Mouse (Mus musculus) left cerebral cortex, postnatal 10 days (tissue): ENCODE measurements around the gene Ttc7b. TPM values are rescaled to one million over a fixed set of nuclear protein-coding genes. Genes with fewer than 3 reads are reported as not detected.

Source experiments
- DNase-seq, 2 experiments: peaks; one replicate each; pipeline ENCODE4 v3.0.0; 2021 to 2022; ENCODE audit warnings: low spot score in 2 of 2, mixed read lengths in 1 of 2; ENCODE audit errors: extremely low spot score in 1 of 2
- intact Hi-C: fragments of 180-260 bp; cut with DNase I; formaldehyde crosslinking; loops from one replicate; pipeline ENCODE4 v1.15.1; 2025
- total RNA-seq, 2 experiments: library from RNA; stranded (reverse); gene quantifications; 2 replicates each; pipeline ENCODE4 v1.2.3; 2021

Ttc7b gene
- total RNA-seq, 2 experiments from 2014 or later: 137 to 138 TPM

DNA sequence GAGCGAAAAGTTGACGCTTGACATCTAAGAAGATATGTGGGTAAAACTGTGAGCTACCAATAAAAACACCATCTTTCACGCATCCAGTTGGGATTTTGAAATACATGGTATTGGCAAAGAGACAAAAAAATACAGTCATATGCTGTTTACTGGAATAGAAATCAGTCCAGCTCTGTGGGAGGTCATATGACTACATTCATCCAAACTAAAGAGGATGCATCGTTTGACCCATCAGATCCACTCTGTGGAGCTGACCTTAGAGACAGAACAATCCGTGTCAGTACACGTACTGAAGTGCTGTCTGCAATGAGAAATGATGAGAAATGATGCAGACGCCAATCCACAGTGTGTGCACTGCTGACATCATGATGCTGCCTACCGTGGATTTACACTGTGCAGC lies 190.4 kb downstream of the Ttc7b start:
- no peak for DNase-seq
- intact Hi-C loops: no loop called here

DNA sequence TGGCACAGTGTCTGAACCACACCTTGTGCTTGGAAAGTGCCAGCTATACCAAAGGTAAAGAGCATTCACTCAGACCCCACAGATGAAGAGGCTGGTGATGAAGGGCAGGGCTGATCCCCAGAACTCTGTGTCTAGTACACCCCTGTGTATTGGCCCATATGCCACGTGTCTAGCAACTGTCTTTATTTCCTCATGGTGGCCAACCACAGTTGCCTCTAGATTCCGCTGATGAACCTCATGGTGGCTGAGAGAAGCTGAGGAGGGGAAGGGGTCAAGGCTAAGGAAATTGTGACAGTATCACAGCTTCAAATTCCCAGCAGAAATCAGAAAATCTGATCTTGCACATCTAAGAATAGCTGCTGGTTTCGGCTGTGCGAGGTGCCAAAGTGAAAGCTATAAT lies 191.6 kb downstream of the Ttc7b start:
- intact Hi-C loops: no loop called here
- DNase-seq: no peak

DNA sequence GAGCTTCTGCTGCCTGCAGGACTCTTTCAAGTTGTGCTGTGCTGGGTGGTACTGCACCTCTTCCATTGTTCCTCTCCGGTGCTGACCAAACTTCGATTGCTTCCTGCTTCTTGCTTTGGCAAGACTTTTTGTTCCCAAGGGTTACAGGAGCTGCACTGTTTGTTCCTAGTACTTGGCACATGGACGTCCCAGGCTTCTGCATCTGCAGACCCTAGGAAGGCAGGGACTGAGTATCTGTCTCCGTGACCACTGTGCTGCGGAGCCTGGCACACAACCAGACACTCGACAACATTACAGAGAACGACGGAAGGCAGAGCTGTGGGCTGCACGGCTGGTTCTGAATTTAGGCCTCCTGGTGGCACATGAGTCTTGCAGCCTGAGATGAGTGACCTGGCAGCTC lies 192.1 kb downstream of the Ttc7b start:
- intact Hi-C loops: no loop called here
- DNase-seq: no peak

DNA sequence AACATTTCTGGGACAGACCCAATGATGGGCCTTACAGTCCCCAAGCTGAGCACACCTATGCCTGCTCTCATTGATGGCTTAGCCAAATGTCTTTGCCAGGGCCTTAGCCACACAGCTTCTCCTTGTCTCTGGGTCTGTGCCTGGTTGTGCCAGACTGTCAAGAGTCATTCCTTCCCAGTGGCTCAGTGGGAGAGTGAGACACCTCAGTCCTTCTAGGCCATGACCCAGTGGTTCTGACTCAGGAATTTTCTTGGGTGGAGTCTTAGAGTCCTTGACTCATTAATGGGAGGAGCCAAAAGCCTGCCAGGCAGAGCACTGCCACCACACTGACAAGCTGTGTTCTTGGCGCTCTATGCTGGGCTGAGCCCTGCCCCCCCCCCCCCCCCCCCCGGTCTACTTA lies 193.9 kb downstream of the Ttc7b start:
- DNase-seq: no peak
- intact Hi-C loops: no loop called here

DNA sequence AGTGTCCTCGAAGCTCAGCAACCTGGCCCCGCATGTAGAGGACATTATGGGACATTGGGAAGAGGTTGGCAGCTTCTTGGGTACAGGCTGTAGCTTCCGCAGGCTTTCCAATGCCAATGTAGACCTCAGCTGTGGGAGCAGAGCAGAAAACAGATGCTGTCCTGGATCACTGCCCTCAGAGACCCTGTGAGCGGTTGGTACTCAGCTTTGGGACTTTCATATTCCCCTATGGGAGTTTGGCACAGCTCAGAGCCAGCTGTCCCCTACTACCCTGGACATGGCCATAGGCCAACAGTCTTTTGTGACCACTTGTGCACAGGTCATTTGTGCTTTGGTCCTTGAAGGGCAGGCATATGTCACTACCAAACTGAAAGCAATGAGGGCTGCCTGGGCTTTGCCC lies 195.0 kb downstream of the Ttc7b start:
- intact Hi-C loops: no loop called here

DNA sequence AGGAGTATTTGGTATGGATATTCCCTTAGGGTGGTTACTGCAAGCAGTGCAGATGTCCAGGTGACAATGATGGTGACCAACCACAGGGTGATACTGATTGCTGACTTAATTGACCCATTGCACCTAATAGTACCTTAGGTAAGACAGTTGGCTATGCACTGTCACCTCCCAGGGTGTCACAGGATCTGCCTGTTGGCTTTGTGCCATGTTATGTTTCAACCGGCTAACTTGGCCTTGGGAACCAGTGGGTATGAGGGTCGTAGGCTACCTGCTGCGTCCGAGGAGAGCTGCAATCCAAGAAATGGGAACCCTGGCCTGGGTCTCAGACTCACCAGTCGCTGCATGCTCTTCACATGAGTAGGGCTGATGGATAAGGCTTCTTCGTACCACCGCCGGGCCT lies 195.4 kb downstream of the Ttc7b start:
- intact Hi-C loops: no loop called here
- DNase-seq: no peak

More for the DNA sequence above, 195.0 kb downstream of the Ttc7b start:
- no peak for DNase-seq

DNA sequence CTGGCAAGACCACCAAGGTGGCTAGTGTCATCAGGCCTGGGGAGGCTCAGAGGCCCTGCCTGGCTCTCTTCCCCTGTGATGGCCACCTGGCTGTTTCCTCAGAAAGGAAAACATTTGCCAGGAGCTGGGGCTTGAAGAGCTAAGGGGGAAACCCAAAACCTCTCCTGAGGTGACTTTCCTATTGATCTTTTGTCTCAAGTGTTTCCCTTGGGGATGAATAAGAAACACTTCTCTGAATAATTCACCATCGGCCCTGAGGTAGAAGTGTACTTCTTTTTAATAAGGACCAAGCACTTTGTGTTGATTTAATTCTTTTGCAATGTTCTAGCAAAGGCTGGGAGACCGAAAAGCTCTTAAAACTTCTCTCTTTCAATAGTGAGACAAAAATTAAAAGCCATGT lies 197.0 kb downstream of the Ttc7b start:
- no peak for DNase-seq
- intact Hi-C loops: no loop called here

DNA sequence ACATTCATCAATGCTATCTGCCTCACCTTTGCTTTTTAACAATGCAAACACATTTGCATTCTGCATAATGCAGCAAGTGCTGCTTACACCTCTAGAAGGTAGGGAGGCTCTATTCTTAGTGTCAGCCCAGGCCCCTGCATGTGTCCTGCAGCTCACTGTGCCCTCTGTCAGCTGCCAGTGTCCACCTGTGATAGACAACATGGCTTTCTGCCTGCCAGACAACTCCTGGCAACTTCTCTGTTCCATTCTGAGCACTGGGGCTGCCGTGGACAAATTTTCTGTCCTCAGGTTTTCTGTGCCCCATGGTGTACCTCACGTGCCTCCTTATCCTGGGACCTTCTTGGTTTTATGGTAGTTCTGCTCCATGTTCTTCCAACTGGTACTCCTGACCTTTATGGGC lies 198.4 kb downstream of the Ttc7b start:
- intact Hi-C loops: no loop called here
- DNase-seq: no peak

DNA sequence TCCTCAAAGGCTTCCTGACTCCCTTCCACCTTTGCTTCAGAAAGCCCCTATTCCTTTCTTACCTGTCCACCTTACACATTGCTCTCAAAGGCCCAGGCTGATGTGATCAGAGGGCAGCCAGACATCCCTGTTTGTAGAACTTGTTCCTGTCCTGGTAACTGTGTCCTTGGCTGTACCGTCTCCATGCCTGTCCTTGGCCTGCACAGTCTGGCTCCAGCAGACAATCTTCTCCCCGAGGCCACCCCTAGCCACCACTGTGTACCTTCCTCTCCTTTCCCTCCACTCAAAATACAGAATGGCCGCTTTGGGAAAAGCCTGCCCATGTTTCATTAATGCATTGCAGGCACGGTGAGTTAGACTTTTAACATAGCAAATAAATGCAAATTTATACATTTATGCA lies 199.1 kb downstream of the Ttc7b start:
- intact Hi-C loops: no loop called here

DNA sequence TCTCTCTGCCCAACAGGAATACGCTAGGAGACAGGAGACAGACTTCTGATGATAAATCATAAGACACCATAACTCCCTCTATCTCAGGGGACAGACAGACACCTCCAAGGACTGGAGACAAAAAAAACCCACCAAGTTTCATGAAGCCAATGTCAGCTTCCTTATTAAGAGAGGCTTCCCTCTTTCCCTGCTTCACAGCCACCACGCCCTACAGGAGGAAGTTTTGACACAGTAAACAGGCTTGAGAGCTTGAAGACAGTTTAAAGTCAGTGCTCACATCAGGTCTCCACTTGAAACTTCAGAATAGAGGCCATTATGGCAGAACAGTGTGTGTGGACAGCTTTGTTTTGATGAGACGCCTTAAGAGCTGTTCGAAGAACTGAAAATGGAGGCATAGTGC lies 200.9 kb downstream of the Ttc7b start:
- no peak for DNase-seq
- intact Hi-C loops: no loop called here

More for the DNA sequence above, 199.1 kb downstream of the Ttc7b start:
- DNase-seq: no peak

DNA sequence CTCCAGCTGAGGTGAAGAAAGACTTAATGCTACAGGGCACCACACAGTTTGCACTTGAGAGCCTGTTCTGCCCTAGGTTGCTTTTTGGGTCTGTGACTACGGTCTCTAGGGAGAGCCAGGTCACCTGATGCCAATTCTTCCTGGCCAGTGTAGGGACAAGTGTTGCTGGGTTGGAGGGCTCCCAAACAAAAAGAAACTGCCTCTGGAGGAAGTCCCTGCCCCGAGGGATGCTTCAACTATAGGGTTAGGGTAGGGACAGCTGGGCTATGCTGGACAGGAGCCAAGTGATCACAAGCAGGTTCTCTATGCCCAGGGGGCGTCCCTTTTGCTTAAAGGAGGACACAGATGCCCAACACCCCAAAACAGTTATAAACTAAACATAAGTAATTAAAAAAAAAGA lies 202.7 kb downstream of the Ttc7b start:
- intact Hi-C loops: no loop called here
- DNase-seq: no peak

DNA sequence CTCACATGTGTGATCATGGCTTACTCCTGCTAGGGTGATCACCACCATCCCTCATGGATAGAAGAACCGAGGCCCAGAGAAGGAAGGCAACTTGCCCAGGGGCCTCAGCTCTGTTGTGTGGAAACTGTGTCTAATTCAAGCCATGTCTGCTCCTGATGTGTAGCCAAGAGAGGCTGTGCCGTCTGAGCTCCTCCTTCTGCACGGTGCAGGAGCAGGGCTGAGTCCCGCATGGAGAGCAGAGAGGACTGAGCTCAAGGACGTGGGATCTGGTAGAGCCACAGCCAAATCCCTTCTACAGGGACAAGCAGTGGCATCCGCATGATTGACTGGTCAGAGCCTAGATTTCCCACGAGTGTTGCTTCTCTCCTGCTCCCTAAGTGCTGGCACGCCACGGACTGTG lies 204.5 kb downstream of the Ttc7b start:
- DNase-seq: peak in 1 of 2 experiments; percentile 62
- intact Hi-C loops: no loop called here

DNA sequence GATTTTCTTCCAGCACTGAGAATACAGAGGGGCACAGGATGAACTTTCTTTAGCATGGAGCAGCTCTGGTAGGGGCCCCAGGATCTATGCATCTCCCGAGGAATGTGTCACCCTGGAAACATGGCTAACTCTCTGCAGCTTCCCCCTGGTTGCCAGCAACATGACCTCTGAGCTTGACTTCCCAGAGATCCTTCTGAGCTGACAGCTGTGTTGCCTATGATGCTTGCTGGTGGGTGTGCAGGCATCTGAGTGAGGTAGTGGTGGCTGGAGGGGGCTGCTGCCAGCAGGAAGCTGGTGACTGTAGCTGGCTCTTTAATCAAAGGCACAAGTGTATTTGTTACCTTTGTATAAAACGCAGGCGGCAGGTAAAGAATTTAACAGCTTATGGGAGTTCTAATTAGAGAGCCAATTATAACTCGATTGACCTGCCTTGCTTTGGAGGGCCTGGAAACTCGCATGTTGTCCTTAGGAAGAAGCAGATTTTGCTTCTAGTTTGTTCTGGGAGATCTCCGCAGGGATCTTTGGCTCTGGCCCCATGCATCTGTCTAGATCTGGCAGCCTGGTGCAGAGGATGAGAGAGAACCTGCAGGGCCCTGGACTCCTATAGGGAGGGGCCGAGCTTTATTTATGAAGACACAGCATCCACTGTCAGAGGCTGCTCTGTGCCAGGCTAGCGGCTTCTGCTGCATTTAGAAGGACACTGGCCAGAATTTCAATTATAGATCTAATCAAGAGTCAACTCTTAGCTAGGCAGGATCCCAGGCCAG lies 205.3 kb downstream of the Ttc7b start:
- intact Hi-C loops: no loop called here
- peak in 1 of 2 experiments; percentile 61 for DNase-seq

DNA sequence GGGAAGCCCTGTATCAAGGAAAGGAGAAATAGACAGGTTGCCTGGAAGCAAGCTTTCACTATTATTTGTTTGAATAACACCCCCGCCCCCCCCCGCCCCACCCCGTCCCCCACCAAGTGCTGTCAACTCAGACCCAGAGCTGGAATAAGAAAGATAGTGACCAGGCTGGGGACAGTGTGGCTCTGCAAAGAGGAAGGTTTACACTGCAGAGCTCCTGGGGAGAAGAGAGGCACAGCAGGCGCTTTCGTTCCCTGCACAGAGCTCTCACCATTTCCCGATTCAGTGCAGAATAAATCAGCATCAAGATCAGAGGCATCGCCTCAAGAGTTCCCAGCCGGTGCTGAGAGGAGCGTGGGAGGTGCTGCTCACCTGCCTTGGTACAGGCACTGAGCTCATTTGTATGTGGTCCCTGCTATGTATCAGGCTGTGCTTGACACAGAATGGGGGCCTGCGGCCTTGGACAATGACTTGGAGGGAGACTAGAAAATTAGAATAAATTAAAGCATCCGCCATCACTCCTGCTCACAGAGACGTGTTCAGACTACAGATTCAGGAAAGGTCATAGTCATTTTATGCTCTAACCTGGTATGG lies 206.7 kb downstream of the Ttc7b start:
- intact Hi-C loops: no loop called here

DNA sequence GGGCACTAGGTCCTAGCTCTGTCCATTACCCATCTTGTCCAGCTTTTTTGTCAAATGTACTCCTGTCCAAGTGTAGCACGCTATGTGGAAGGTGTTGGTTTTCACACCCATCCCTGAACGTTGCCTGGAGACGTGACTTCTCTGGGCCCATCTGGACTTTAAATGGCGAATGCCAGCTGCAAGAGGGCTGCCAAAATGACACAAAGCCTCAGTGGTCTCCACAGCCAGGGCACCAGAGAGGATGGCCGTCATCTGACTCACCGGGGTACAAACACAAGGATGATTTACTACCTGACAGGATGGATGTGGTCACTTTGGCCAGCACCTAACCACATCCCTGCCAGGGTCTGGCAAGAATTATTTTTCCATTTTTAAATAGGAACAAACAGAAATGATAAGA lies 207.4 kb downstream of the Ttc7b start:
- DNase-seq: no peak

More for the DNA sequence above, 206.7 kb downstream of the Ttc7b start:
- DNase-seq: no peak

DNA sequence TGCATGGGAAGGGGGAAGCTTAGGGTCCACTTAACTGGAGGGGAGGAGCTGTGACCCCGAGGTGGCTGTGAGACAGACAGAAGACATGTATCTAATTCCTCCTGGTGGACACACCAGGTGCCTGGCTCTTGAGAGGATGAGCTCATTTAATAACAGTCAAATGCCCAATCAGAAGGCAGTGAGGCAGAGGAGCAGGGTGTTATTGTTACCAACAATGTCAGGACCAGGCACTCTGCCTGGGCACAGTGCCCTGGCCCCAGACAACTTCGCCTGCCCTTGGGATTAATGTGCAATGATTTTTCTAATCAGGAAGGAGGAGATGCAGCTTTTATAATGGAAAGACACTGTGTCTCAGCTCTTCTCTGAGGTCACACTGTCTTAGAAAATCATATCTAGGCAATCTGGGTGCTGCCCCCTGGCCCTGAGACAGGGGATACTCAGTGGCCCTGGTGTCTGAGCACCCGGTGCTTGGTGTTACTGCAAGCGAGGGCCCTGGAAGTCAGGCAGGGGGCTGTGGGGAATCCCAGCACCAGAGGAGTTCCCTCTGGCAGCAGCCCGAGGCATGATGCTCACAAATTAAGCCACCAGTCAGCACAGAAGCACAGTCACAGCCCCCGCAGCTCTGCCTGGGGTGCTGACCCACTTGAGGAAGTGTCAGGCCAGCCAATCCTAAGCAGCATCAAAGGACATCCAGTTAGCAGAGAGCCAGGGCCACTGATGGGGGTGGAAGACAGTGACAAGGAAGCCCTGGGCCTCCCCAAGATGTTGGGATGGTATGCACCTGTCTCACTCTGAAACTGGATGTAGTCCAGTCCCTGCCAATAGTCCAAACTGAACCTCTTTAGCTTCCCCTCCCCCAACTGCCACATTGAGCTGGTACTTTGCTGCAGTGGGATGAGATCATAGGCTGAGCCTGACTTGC lies 209.9 kb downstream of the Ttc7b start:
- no peak for DNase-seq
- intact Hi-C loops: no loop called here

More for the DNA sequence above, 207.4 kb downstream of the Ttc7b start:
- intact Hi-C loops: no loop called here

DNA sequence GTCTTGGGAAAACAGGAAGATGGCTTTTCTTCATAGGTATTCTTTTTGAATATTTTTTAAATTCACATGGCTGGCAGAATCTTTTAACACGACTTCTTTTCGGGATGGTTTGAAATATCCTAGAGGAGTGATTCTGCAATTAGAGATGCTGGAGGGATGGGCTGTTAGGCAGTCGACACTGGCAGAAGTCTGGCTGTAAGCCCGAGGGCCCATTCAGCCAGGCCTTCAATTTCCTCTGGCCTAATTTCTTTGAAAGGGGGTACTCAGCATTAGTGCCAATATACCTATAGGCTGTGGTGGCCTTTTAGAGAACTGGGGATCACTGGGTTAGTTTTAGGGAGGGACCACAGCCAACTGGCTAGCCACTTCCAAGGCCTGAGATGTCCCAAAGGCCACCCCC lies 211.4 kb downstream of the Ttc7b start:
- intact Hi-C loops: no loop called here
- DNase-seq: no peak

DNA sequence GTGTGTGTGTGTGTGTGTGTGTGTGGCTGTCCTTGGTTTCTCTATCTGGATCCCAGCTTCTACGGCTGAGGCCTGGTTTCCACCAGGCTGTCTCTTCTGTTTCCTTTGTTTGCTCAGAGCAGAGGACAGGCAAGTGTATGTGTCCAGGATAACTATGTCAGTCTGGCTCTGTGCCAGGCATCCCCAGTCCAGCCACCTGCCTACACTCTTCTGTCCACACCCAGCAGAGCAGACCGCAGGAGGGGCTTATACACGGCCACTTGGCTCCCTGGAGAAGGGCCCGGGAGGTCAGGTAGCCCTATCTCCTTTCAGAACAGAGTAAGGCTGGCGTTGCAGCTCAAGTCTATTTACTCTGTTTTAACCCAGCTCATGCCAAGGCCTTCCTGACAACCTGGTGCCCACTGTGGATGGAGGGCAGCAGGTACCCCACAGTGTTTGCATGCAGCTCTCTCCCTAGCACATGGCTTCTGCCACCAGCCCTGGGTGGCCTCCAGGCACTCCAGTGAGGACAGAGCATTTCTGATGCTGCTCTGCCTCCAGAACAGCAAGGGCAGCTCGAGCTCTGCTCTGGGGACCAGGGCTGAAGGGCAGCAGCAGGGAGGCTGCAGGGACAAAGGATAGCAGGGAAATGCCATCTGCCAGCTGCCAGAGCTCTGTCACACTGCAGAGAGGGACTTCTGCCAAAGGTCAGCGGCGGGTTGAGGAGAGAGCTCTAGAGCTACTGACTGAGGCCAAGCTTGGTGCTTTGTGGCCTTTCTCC lies 212.9 kb downstream of the Ttc7b start:
- DNase-seq: peak in 1 of 2 experiments; percentile 63
- intact Hi-C loops: no loop called here

DNA sequence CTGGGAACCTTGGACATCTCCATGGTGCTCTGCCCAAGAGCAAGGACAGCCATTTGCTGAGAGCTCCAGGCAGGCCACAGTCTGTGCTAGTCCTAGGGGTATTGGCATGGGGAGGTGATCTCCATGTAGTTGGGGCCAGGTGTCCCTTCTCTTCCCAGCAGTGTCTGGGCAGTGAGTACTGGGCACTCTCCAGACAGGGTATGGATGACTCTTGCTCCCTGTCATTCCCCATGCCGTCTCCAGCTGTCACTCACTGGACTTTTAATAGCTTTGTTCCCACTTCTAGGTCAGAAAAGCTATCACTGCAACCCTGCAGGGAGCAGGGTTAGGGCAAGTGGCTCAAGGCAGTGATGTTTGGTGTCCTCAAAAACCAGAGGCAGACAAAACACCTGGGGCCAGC lies 214.3 kb downstream of the Ttc7b start:
- no peak for DNase-seq
- intact Hi-C loops: no loop called here
